Mouse (Mus musculus) layer of hippocampus, adult 18-20 months (tissue): ENCODE results near the gene Chd6. TPM values are rescaled to one million over a fixed set of nuclear protein-coding genes. Genes with fewer than 3 reads are reported as not detected.

Experiments used
- DNase-seq, 2 experiments: peaks; one replicate each; pipeline ENCODE4 v3.0.0; 2022; ENCODE audit warnings: low spot score in 2 of 2
- total RNA-seq, 2 experiments: library from RNA; stranded (reverse); gene quantifications; 2 replicates each; pipeline ENCODE4 v1.2.3; 2021

Gene Chd6
- total RNA-seq, 2 experiments from 2014 or later = 56.1 to 61.2 TPM

GRCm38 (mm10) chr2:161075553-161075952, 33.3 kb downstream of the Chd6 start:
- no peak for DNase-seq

- DNase-seq = no peak
Observed at GRCm38 (mm10) chr2:161066097-161066759, 42.6 kb downstream of the Chd6 start.

- DNase-seq = no peak
Observed at GRCm38 (mm10) chr2:161065594-161065993, 43.3 kb downstream of the Chd6 start.

GRCm38 (mm10) chr2:161064836-161065235, 44.0 kb downstream of the Chd6 start:
- DNase-seq = no peak

GRCm38 (mm10) chr2:161058841-161059240, 50.0 kb downstream of the Chd6 start:
- no peak for DNase-seq

- peak; percentile 12 to 53 for DNase-seq
Observed at GRCm38 (mm10) chr2:161053765-161054164, 55.1 kb downstream of the Chd6 start.

- no peak for DNase-seq
Observed at GRCm38 (mm10) chr2:161052175-161052574, 56.7 kb downstream of the Chd6 start.

GRCm38 (mm10) chr2:161049426-161049825, 59.4 kb downstream of the Chd6 start:
- no peak for DNase-seq

GRCm38 (mm10) chr2:161044492-161045201, 64.2 kb downstream of the Chd6 start:
- DNase-seq = peak; percentile 14 to 72

GRCm38 (mm10) chr2:161042874-161043273, 66.0 kb downstream of the Chd6 start:
- DNase-seq = no peak

GRCm38 (mm10) chr2:161040743-161041142, 68.1 kb downstream of the Chd6 start:
- no peak for DNase-seq

- no peak for DNase-seq
Observed at GRCm38 (mm10) chr2:161037766-161038165, 71.1 kb downstream of the Chd6 start.

GRCm38 (mm10) chr2:161033141-161033540, 75.7 kb downstream of the Chd6 start:
- DNase-seq = no peak

- no peak for DNase-seq
Observed at GRCm38 (mm10) chr2:161032394-161032793, 76.5 kb downstream of the Chd6 start.

GRCm38 (mm10) chr2:161024606-161025005, 84.3 kb downstream of the Chd6 start:
- no peak for DNase-seq

GRCm38 (mm10) chr2:161017913-161018312, 91.0 kb downstream of the Chd6 start:
- no peak for DNase-seq

GRCm38 (mm10) chr2:161012577-161013251, 96.2 kb downstream of the Chd6 start:
- DNase-seq = no peak

GRCm38 (mm10) chr2:161004338-161004737, 104.5 kb downstream of the Chd6 start:
- no peak for DNase-seq

- DNase-seq = no peak
Observed at GRCm38 (mm10) chr2:160996987-160997763, 111.7 kb downstream of the Chd6 start.

- DNase-seq = no peak
Observed at GRCm38 (mm10) chr2:160994181-160994580, 114.7 kb downstream of the Chd6 start.

GRCm38 (mm10) chr2:160992465-160992864, 116.4 kb downstream of the Chd6 start:
- DNase-seq = no peak
